Mouse (Mus musculus) lung, adult 2 months (tissue): ENCODE data around the gene Tmsb15a. TPM values are rescaled to one million over a fixed set of nuclear protein-coding genes. Genes with fewer than 3 reads are reported as not detected.
"Not testable (repeated sequence)": the region's sequence is repeated elsewhere in the genome, so short reads cannot be mapped to it uniquely, and the experiment has no call there.

Experiments
- DNase-seq: peaks from one replicate; pipeline ENCODE4 v3.0.0; 2022
- H3K4me1 ChIP-seq: fragments of 200-500 bp; 2 replicates; pipeline ENCODE4 v1.6.1; 2011; ENCODE audit warnings: low read length; ENCODE audit not compliant: control insufficient read depth, insufficient read depth
- H3K4me3 ChIP-seq: fragments of 200-500 bp; replicated peaks from 2 replicates; pipeline ENCODE3; 2011; ENCODE audit warnings: low read depth, mild to moderate bottlenecking, control low read depth, low read length; ENCODE audit errors: extremely low read depth
- CTCF ChIP-seq: fragments of 200-500 bp; IDR thresholded peaks from 2 replicates; pipeline ENCODE4 v1.5.1; 2011; ENCODE audit warnings: mild to moderate bottlenecking, low read length, control low read depth; ENCODE audit not compliant: insufficient read depth
- POLR2A ChIP-seq: fragments of 200-500 bp; IDR thresholded peaks from 2 replicates; pipeline ENCODE4 v1.6.1; 2011; ENCODE audit warnings: low read depth, mild to moderate bottlenecking, control low read depth, low read length, borderline replicate concordance; ENCODE audit errors: extremely low read depth
- WGBS: fragments of 180-500 bp; shearing (Covaris S2); methylation state at CpG from one replicate; pipeline ENCODE4 v1.1.7; 2018; 5-methylcytosine and 5-hydroxymethylcytosine counted together
- polyA plus RNA-seq: library from polyadenylated mRNA; depleted of rRNA; stranded (reverse); fragments of >200 nt; gene quantifications from 2 replicates; pipeline ENCODE4 v1.2.3, GENCODE M21; 2012; rRNA removed

Gene Tmsb15a
- not detected in 2 replicates for polyA plus RNA-seq

DNA sequence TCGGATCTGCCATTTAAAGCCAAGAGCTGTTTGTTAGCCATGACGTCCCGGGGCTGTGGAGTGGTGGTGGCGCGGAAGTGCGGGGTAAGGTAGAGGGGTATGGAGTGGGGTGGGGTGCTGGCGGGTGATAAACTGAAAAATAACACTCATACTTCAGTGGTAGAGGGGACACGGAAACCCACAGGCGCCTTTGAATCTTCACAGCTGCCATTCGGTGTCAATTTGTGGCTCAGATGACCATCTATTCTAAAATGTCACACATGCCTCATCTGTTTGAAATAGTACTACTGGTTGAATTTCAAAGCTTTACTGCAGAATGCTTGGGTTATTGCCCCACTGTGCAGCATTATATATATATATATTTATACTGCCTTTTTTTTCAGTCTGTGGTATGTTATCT is at the start of gene Tmsb15a:
Gene Tmsb15a (minus strand): TSS at position 101 of the 400 bp plus-strand sequence.
- Histone ChIP-seq H3K4me3 (no peak within 1 kb of the TSS), H3K4me1 (no peaks in the 10 kb centered on the region)
- DNase-seq, result no peak
- 78% methylated on average over 10 of the region's 10 CpGs for WGBS
- TF ChIP-seq CTCF (no peak), POLR2A (no peak)

DNA sequence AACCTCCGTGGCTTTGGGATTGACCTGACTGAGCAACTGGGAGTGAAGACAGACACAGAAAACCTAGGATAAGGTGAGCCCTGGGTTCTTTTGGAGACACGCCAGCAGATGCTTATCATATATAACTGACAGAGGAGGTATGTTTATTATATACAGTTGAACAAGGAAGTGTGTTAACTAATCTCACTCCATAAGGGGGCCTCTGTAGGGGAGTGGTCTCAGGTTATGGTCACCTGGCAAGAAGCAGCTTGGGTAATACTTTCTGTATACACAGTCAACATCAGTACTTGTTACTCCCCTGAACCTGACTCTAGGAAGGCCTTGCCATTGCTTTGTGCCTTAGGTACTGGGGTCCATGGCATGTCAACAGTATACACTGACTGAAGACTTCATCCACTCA is 43.5 kb upstream of the Tmsb15a start:
- Histone ChIP-seq H3K4me1 (no peaks in the 10 kb centered on the region), H3K4me3 (no peak overlapping the region)
- TF ChIP-seq POLR2A (no peak), CTCF (no peak)
- no peak for DNase-seq
- 67% methylated on average over 2 of the region's 2 CpGs for WGBS

DNA sequence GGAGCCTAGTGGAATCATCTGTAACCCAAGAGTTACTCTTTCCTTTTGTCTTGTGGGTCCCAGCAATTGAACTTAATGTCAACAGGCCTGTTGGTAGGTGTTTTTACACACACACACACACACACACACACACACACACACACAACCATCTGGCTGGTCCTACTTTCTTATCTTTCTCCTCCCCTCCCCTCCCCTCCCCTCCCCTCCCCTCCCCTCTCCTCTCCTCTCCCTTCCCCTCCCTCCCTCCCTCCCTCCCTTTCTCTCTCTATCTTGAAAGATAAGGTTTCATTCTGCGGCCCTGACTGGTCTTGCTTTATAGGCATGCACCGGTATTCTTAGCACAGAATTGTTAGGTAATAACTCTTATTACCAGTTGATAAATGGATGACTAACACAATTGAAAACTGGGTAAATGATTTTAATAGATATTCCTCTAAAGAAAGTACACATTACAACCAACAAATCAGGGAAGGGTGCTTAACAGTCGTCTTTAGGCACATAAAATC is 43.0 kb upstream of the Tmsb15a start:
- Histone ChIP-seq H3K4me3 (no peak overlapping the region), H3K4me1 (no peaks in the 10 kb centered on the region)
- no peak for DNase-seq
- WGBS, result 65% methylated on average over 3 of the region's 3 CpGs
- no peak for TF ChIP-seq CTCF
- TF ChIP-seq POLR2A, result no peak

DNA sequence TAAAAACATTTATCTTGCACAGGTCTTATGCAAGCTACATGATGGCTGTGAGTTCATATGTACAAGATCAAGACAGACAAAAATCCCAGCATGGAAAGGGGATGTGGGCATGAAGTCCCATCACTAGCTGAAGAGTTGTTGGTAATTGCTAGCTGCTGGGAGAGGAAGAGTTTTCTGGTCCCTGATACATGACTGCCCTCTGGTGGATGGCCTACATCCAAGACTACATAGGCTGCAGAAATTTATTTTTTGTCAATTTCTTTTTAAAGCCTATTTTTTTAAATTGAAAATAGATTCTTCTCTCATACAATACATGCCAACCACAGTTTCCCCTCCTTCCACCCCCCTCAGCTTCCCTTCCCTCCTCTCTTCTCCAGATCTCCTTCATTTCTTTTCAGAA is 36.6 kb upstream of the Tmsb15a start:
- no peak for DNase-seq
- TF ChIP-seq POLR2A, result no peak
- no peak for TF ChIP-seq CTCF
- H3K4me1 ChIP-seq, result no peaks in the 10 kb centered on the region
- no peak overlapping the region for H3K4me3 ChIP-seq

DNA sequence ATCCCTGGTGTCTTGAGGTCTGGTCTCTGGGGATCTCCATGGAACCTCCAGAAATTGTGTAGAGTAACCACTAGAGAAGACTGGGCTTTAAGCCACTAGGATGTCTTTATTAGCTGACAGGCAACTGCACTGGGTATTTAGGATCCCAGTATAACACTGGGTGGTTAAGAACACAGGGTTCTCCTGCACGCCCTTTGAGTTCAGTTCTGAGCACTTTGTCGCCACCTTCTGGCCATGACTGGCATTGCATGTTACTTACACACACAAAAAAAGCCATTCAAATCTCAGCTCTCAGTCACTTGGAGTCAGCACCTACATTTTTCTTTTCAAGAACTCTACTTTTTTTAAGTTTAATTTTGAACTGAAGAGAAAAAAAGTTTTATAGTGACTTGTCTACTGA is 27.8 kb upstream of the Tmsb15a start:
- Histone ChIP-seq H3K4me3 (no peak overlapping the region), H3K4me1 (no peaks in the 10 kb centered on the region)
- TF ChIP-seq POLR2A, result no peak
- peak; percentile 75 for TF ChIP-seq CTCF
- 3% methylated on average over 2 of the region's 2 CpGs for WGBS
- peak; percentile 55 for DNase-seq

DNA sequence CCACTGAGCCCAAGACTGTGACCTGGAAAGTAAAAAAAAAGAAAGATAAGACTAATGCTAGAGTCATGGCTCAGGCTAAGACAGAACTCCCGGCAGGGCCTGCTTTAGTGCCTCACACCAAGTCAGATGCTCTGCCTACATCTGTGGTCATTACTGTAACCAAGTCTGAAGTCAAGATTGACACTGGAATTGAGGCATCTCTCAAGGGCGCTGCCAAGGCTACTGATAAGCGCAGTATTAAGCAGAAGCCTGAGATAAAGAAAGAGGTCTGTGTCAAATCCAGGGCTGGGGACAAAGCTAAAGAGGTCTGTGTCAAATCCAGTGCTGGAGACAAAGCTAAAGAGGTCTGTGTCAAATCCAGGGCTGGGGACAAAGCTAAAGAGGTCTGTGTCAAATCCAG is 20.3 kb upstream of the Tmsb15a start:
- H3K4me1 ChIP-seq, H3K4me3 ChIP-seq, DNase-seq: not testable (repeated sequence)
- WGBS, result 90% methylated on average over 3 of the region's 3 CpGs

DNA sequence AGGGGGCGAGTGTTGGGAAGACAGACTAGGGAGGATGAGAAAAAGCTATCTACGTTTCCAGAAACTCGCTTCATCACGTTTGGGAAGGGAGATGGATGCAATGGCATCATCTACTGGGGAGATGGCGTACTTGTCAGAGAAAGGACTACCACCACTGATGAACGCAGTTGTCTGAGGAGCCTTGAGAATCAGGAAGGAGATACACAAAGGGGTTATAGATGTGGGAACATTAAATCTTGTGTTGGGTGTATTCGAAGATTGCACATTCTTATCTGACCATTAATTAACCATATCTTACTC is 17.9 kb upstream of the Tmsb15a start:
- Histone ChIP-seq H3K4me3 (peak overlapping the region; percentile 89), H3K4me1 (no peaks in the 10 kb centered on the region)
- DNase-seq, result no peak
- 24% methylated on average over 7 of the region's 7 CpGs for WGBS
- no peak for TF ChIP-seq POLR2A
- no peak for TF ChIP-seq CTCF

DNA sequence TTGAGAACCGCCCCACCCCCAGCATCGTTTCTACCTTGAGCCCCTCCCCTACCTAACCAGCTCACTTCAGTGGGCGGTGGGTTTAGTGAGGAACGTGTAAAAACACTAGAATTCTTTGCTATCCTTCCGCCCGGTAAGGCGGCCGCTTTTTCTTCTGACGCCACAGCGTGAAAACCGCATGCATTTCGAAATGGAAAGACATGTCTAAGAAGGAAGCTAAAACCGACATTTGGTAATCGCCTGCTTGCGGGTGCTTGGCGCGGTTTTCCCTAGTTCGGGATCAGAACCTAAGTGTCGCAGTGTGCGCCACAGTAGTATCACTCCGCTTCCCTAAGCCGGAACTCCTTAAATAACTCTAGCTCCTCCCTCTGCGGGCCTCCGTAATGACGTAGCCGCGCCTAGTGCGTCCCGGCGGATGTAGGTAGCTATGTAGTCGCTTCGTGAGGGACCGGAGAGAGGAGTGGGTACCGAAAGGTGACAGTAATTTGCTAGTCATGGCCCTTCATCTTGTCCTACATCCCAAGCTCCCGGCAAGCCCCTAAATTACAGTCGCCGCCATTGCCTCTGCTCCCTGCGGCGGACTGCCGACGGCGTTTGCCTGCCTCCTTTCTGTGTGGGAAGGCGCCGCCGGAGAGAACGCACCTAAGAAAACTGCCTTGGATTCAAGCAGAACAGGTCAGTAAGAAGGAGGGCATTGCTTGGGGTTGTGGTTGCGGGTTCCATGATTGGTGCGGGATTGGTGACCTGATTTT is 17.4 kb upstream of the Tmsb15a start, which contains the start of the genes Armcx5 and Gprasp1:
Gene Armcx5 (plus strand): TSS at position 430 of the 752 bp plus-strand sequence.
Gene Gprasp1 (plus strand): TSS at position 430 of the 752 bp plus-strand sequence.
- WGBS, result 23% methylated on average over 48 of the region's 48 CpGs
- Histone ChIP-seq H3K4me3 (peak within 1 kb of the TSS; percentile 89), H3K4me1 (no peaks in the 10 kb centered on the region)
- TF ChIP-seq POLR2A (peak; percentile 68; the same call in 1 of the 2 replicates), CTCF (no peak)
- DNase-seq, result peak; percentile 85

DNA sequence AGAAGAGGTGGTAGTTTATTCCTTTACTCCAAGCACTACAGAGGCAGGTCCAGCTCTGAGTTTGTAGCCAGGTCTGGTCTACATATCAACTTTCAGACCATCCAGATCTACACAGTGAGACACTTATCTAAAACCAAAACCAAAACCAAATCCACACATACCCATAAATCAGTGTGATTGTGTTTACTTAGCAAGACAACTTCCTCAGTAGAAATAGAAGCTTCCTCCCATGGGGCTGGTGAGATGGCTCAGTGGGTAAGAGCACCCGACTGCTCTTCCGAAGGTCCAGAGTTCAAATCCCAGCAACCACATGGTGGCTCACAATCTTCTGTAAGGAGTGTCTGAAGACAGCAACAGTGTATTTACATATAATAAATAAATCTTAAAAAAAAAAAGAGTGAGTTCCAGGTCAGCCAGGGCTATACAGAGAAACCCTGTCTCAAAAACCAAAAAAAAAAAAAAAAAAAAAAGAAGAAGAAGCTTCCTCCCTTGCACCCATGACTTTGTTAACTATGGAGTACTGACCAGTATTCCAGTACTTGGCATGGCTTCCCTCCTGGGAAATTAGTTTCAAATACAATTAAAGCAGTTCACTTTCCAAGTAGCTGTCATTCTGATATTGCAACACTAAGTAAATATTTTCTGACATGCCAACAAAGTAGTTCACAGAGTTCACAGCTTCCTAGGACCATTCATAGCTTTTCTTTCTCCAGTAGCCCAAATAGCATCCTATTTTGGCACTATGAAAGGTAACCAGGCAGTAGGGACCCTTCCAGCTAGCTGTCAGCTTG is 13.9 kb upstream of the Tmsb15a start:
- no peak for DNase-seq
- 60% methylated on average over 2 of the region's 2 CpGs for WGBS
- TF ChIP-seq CTCF, result no peak
- TF ChIP-seq POLR2A, result no peak
- Histone ChIP-seq H3K4me3 (no peak overlapping the region), H3K4me1 (no peaks in the 10 kb centered on the region)

DNA sequence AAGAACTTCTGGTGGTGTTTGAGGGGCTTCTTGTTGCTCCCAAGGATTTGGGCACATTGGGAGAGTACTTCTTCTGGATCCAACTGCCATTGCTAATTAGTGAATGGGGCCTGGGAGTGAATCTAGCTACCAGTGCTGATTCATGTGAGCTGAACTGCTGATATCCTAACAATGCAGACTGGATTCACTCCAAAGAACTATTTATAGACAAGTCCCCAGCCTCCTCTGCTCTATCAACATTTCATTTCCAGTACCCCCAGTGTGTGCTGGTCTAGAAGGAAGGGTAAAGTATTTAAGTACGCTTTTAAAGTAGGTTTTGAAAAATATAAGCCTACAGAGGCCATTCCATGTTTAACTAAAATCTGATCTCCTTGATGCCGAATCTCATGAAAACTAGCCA is 12.2 kb downstream of the Tmsb15a start:
- TF ChIP-seq POLR2A, result no peak
- no peak for TF ChIP-seq CTCF
- H3K4me3 ChIP-seq, result no peak overlapping the region
- no peaks in the 10 kb centered on the region for H3K4me1 ChIP-seq
- WGBS, result 63% methylated on average over 2 of the region's 2 CpGs
- no peak for DNase-seq
